Mouse (Mus musculus): ENCODE results near the gene Kmt5c. TPM values are rescaled to one million over a fixed set of nuclear protein-coding genes. Genes with fewer than 3 reads are reported as not detected.

Gene Kmt5c
- total and polyA plus RNA-seq, 2 experiments from 2014 or later: 30.7 to 39.5 TPM

GRCm38 (mm10) chr7:4795767-4796433 lies 56.0 kb downstream of the Kmt5c start:
- ATAC-seq: peak; percentile 31; the same call in 1 of the 2 replicates
- 62% methylated on average over 7 of the region's 7 CpGs for WGBS
- no peak overlapping the region for H3K27ac ChIP-seq

More at GRCm38 (mm10) chr7:4795767-4796433, 56.0 kb downstream of the Kmt5c start:
- Histone ChIP-seq H3K4me3 (ENCODE audit: low read length) (no peak overlapping the region), H3K9ac (replicated peaks; ENCODE audit: low read length) (no peak overlapping the region), H3K27me3 (ENCODE audit: insufficient read depth, low read length) (no peaks in the 10 kb centered on the region), H3K4me1 (ENCODE audit: insufficient read depth, low read length) (peaks cover 3% of the 10 kb centered on the region; the same call in 1 of the 2 replicates), H3K4me2 (ENCODE audit: low read depth, low read length) (no peak overlapping the region), H3K36me3 (ENCODE audit: insufficient read depth, low read length) (peaks cover 25% of the 10 kb centered on the region), H3K9me3 (ENCODE audit: low read length) (no peaks in the 10 kb centered on the region)
- TF ChIP-seq CTCF (IDR thresholded peaks at IDR 0.05; ENCODE audit: low read depth): peak; percentile 84
- peak; percentile 63 for DNase-seq (ENCODE audit: low spot score)

Other genes with a start within 250 kb of the Kmt5c start
- 88.2 and 109 TPM in 2 replicates for gene Ppp1r12c, start 238.4 kb upstream of the Kmt5c start, total RNA-seq (2014; rRNA removed)
- 33.9 and 42.0 TPM in 2 replicates for gene Ppp1r12c, start 238.4 kb upstream of the Kmt5c start, polyA plus RNA-seq (2015; fragmentation: Nextera tagmentation; extraction: Ambion mirVana)
- gene Tnnt1, start 223.7 kb upstream of the Kmt5c start, total RNA-seq (2014; rRNA removed): 0.93 and 3.5 TPM in 2 replicates
- 2.9 and 3.6 TPM in 2 replicates for gene Tnnt1, start 223.7 kb upstream of the Kmt5c start, polyA plus RNA-seq (2015; fragmentation: Nextera tagmentation; extraction: Ambion mirVana)
- gene Tnni3, start 215.9 kb upstream of the Kmt5c start, total RNA-seq (2014; rRNA removed): 1.9 TPM in 1 of 2 replicates, not detected in the other
- 2.1 and 3.9 TPM in 2 replicates for gene Tnni3, start 215.9 kb upstream of the Kmt5c start, polyA plus RNA-seq (2015; fragmentation: Nextera tagmentation; extraction: Ambion mirVana)
- 2.1 and 3.8 TPM in 2 replicates for gene Dnaaf3, start 207.7 kb upstream of the Kmt5c start, total RNA-seq (2014; rRNA removed)
- 2.0 and 2.6 TPM in 2 replicates for gene Dnaaf3, start 207.7 kb upstream of the Kmt5c start, polyA plus RNA-seq (2015; fragmentation: Nextera tagmentation; extraction: Ambion mirVana)
- 81.1 and 83.7 TPM in 2 replicates for gene Syt5, start 192.6 kb upstream of the Kmt5c start, total RNA-seq (2014; rRNA removed)
- 103 and 106 TPM in 2 replicates for gene Syt5, start 192.6 kb upstream of the Kmt5c start, polyA plus RNA-seq (2015; fragmentation: Nextera tagmentation; extraction: Ambion mirVana)
- 0.54 and 0.99 TPM in 2 replicates for gene Ptprh, start 136.1 kb upstream of the Kmt5c start, total RNA-seq (2014; rRNA removed)
- 0.52 and 0.74 TPM in 2 replicates for gene Ptprh, start 136.1 kb upstream of the Kmt5c start, polyA plus RNA-seq (2015; fragmentation: Nextera tagmentation; extraction: Ambion mirVana)
- 14.2 and 17.4 TPM in 2 replicates for gene Tmem86b, start 108.7 kb upstream of the Kmt5c start, total RNA-seq (2014; rRNA removed)
- gene Tmem86b, start 108.7 kb upstream of the Kmt5c start, polyA plus RNA-seq (2015; fragmentation: Nextera tagmentation; extraction: Ambion mirVana): 1.1 and 1.5 TPM in 2 replicates
- gene Ppp6r1, start 81.1 kb upstream of the Kmt5c start, total RNA-seq (2014; rRNA removed): 136 and 142 TPM in 2 replicates
- 9.4 and 10.3 TPM in 2 replicates for gene Ppp6r1, start 81.1 kb upstream of the Kmt5c start, polyA plus RNA-seq (2015; fragmentation: Nextera tagmentation; extraction: Ambion mirVana)
- 259 and 288 TPM in 2 replicates for gene Hspbp1, start 55.0 kb upstream of the Kmt5c start, total RNA-seq (2014; rRNA removed)
- 172 and 174 TPM in 2 replicates for gene Hspbp1, start 55.0 kb upstream of the Kmt5c start, polyA plus RNA-seq (2015; fragmentation: Nextera tagmentation; extraction: Ambion mirVana)
- 195 and 217 TPM in 2 replicates for gene Brsk1, start 49.5 kb upstream of the Kmt5c start, total RNA-seq (2014; rRNA removed)
- 6.7 and 7.1 TPM in 2 replicates for gene Brsk1, start 49.5 kb upstream of the Kmt5c start, polyA plus RNA-seq (2015; fragmentation: Nextera tagmentation; extraction: Ambion mirVana)
- gene Tmem150b, start 14.9 kb upstream of the Kmt5c start, total RNA-seq (2014; rRNA removed): not detected in 2 replicates
- 0.13 TPM in 2 replicates for gene Tmem150b, start 14.9 kb upstream of the Kmt5c start, polyA plus RNA-seq (2015; fragmentation: Nextera tagmentation; extraction: Ambion mirVana)
- 10.6 and 37.2 TPM in 2 replicates for gene Cox6b2, start 13.0 kb downstream of the Kmt5c start, total RNA-seq (2014; rRNA removed)
- gene Cox6b2, start 13.0 kb downstream of the Kmt5c start, polyA plus RNA-seq (2015; fragmentation: Nextera tagmentation; extraction: Ambion mirVana): 47.0 and 50.1 TPM in 2 replicates
- not detected in 2 replicates for gene Fam71e2, start 31.2 kb downstream of the Kmt5c start, total RNA-seq (2014; rRNA removed)
- not detected in 2 replicates for gene Fam71e2, start 31.2 kb downstream of the Kmt5c start, polyA plus RNA-seq (2015; fragmentation: Nextera tagmentation; extraction: Ambion mirVana)
- 2.0 TPM in 1 of 2 replicates, not detected in the other for gene Il11, start 42.7 kb downstream of the Kmt5c start, total RNA-seq (2014; rRNA removed)
- 1.1 and 1.3 TPM in 2 replicates for gene Il11, start 42.7 kb downstream of the Kmt5c start, polyA plus RNA-seq (2015; fragmentation: Nextera tagmentation; extraction: Ambion mirVana)
- gene Tmem190, start 42.8 kb downstream of the Kmt5c start, total RNA-seq (2014; rRNA removed): not detected in 2 replicates
- 0.53 TPM in 1 of 2 replicates, not detected in the other for gene Tmem190, start 42.8 kb downstream of the Kmt5c start, polyA plus RNA-seq (2015; fragmentation: Nextera tagmentation; extraction: Ambion mirVana)
- gene Tmem238, start 49.5 kb downstream of the Kmt5c start, total RNA-seq (2014; rRNA removed): 13.7 and 13.9 TPM in 2 replicates
- gene Tmem238, start 49.5 kb downstream of the Kmt5c start, polyA plus RNA-seq (2015; fragmentation: Nextera tagmentation; extraction: Ambion mirVana): 16.8 and 18.2 TPM in 2 replicates
- gene Rpl28, start 52.8 kb downstream of the Kmt5c start, total RNA-seq (2014; rRNA removed): 145 and 147 TPM in 2 replicates
- 304 and 315 TPM in 2 replicates for gene Rpl28, start 52.8 kb downstream of the Kmt5c start, polyA plus RNA-seq (2015; fragmentation: Nextera tagmentation; extraction: Ambion mirVana)
- gene Ube2s, start 72.5 kb downstream of the Kmt5c start, total RNA-seq (2014; rRNA removed): 264 and 324 TPM in 2 replicates
- 223 and 233 TPM in 2 replicates for gene Ube2s, start 72.5 kb downstream of the Kmt5c start, polyA plus RNA-seq (2015; fragmentation: Nextera tagmentation; extraction: Ambion mirVana)
- 46.3 and 49.3 TPM in 2 replicates for gene Shisa7, start 104.6 kb downstream of the Kmt5c start, total RNA-seq (2014; rRNA removed)
- gene Shisa7, start 104.6 kb downstream of the Kmt5c start, polyA plus RNA-seq (2015; fragmentation: Nextera tagmentation; extraction: Ambion mirVana): 5.7 and 6.9 TPM in 2 replicates
- gene Isoc2b, start 130.1 kb downstream of the Kmt5c start, total RNA-seq (2014; rRNA removed): 2.2 and 3.1 TPM in 2 replicates
- 3.5 and 3.7 TPM in 2 replicates for gene Isoc2b, start 130.1 kb downstream of the Kmt5c start, polyA plus RNA-seq (2015; fragmentation: Nextera tagmentation; extraction: Ambion mirVana)
- 8.3 and 12.2 TPM in 2 replicates for gene Isoc2a, start 137.0 kb downstream of the Kmt5c start, total RNA-seq (2014; rRNA removed)
- gene Isoc2a, start 137.0 kb downstream of the Kmt5c start, polyA plus RNA-seq (2015; fragmentation: Nextera tagmentation; extraction: Ambion mirVana): 0.43 and 0.76 TPM in 2 replicates
- 0.31 and 3.3 TPM in 2 replicates for gene Gm36210, start 166.4 kb downstream of the Kmt5c start, total RNA-seq (2014; rRNA removed)
- gene Gm36210, start 166.4 kb downstream of the Kmt5c start, polyA plus RNA-seq (2015; fragmentation: Nextera tagmentation; extraction: Ambion mirVana): 0.30 and 0.45 TPM in 2 replicates
- 12.5 and 12.7 TPM in 2 replicates for gene Zfp628, start 175.1 kb downstream of the Kmt5c start, total RNA-seq (2014; rRNA removed)
- 5.2 and 5.7 TPM in 2 replicates for gene Zfp628, start 175.1 kb downstream of the Kmt5c start, polyA plus RNA-seq (2015; fragmentation: Nextera tagmentation; extraction: Ambion mirVana)
- 24.2 and 32.3 TPM in 2 replicates for gene Nat14, start 181.9 kb downstream of the Kmt5c start, total RNA-seq (2014; rRNA removed)
- gene Nat14, start 181.9 kb downstream of the Kmt5c start, polyA plus RNA-seq (2015; fragmentation: Nextera tagmentation; extraction: Ambion mirVana): 27.5 and 29.4 TPM in 2 replicates
- 2.5 and 2.8 TPM in 2 replicates for gene Ssc5d, start 185.7 kb downstream of the Kmt5c start, total RNA-seq (2014; rRNA removed)
- 0.77 and 1.0 TPM in 2 replicates for gene Ssc5d, start 185.7 kb downstream of the Kmt5c start, polyA plus RNA-seq (2015; fragmentation: Nextera tagmentation; extraction: Ambion mirVana)
- gene Sbk2, start 224.3 kb downstream of the Kmt5c start, total RNA-seq (2014; rRNA removed): 0.31 TPM in 1 of 2 replicates, not detected in the other
- not detected in 2 replicates for gene Sbk2, start 224.3 kb downstream of the Kmt5c start, polyA plus RNA-seq (2015; fragmentation: Nextera tagmentation; extraction: Ambion mirVana)
- gene Sbk3, start 231.1 kb downstream of the Kmt5c start, total RNA-seq (2014; rRNA removed): 0.31 and 0.72 TPM in 2 replicates
- gene Sbk3, start 231.1 kb downstream of the Kmt5c start, polyA plus RNA-seq (2015; fragmentation: Nextera tagmentation; extraction: Ambion mirVana): 0.23 and 0.31 TPM in 2 replicates